Mouse (Mus musculus) kidney, adult 2 months (tissue): ENCODE measurements around the gene Csad. TPM values are rescaled to one million over a fixed set of nuclear protein-coding genes. Genes with fewer than 3 reads are reported as not detected.
"Not testable (repeated sequence)": the region's sequence is repeated elsewhere in the genome, so short reads cannot be mapped to it uniquely, and the experiment has no call there.

Source experiments
- DNase-seq: peaks from one replicate; pipeline ENCODE4 v3.0.0; 2021
- H3K27ac ChIP-seq: fragments of 200-500 bp; 2 replicates; pipeline ENCODE4 v1.5.1; 2012; ENCODE audit warnings: low read depth, low read length, control low read depth, inconsistent platforms; ENCODE audit not compliant: insufficient read depth
- H3K27me3 ChIP-seq: fragments of 200-500 bp; replicated peaks from 2 replicates; pipeline ENCODE4 v1.6.1; 2012; ENCODE audit warnings: mild to moderate bottlenecking, moderate library complexity, low read length, inconsistent platforms; ENCODE audit not compliant: control insufficient read depth, insufficient read depth
- H3K36me3 ChIP-seq: fragments of 200-500 bp; 2 replicates; pipeline ENCODE4 v1.6.1; 2012; ENCODE audit warnings: mild to moderate bottlenecking, moderate library complexity, low read length, inconsistent platforms; ENCODE audit not compliant: control insufficient read depth, insufficient read depth
- H3K4me1 ChIP-seq: fragments of 200-500 bp; 2 replicates; pipeline ENCODE4 v1.6.1; 2011; ENCODE audit warnings: low read length; ENCODE audit not compliant: control insufficient read depth, insufficient read depth
- H3K4me3 ChIP-seq: fragments of 200-500 bp; 2 replicates; pipeline ENCODE4 v1.5.1; 2011; ENCODE audit warnings: mild to moderate bottlenecking, low read depth, low read length, control low read depth; ENCODE audit not compliant: insufficient read depth
- CTCF ChIP-seq: fragments of 200-500 bp; conservative IDR thresholded peaks from 2 replicates; pipeline ENCODE4 v1.5.1; 2011; ENCODE audit warnings: low read depth, mild to moderate bottlenecking, control low read depth, low read length, moderate library complexity, mixed read lengths; ENCODE audit not compliant: insufficient read depth, insufficient read length
- POLR2A ChIP-seq: fragments of 200-500 bp; IDR thresholded peaks from one replicate; pipeline ENCODE4 v1.6.1; 2011; ENCODE audit warnings: low read depth, low read length, control low read depth
- WGBS: fragments of 180-500 bp; shearing (Covaris S2); methylation state at CpG from one replicate; pipeline ENCODE4 v1.1.7; 2018; 5-methylcytosine and 5-hydroxymethylcytosine counted together
- polyA plus RNA-seq: library from polyadenylated mRNA; depleted of rRNA; stranded (reverse); fragments of >200 nt; gene quantifications from 2 replicates; pipeline ENCODE4 v1.2.3, GENCODE M21; 2012

The Csad gene
- polyA plus RNA-seq, 1 experiment, result 216 TPM

- Histone ChIP-seq H3K4me1 (no peaks in the 10 kb centered on the region), H3K36me3 (no peaks in the 10 kb centered on the region), H3K27me3 (no peaks in the 10 kb centered on the region), H3K4me3 (no peak overlapping the region), H3K27ac (no peak overlapping the region)
- TF ChIP-seq POLR2A (no peak), CTCF (no peak)
- WGBS, result 31% methylated on average over 21 of the region's 21 CpGs
- DNase-seq, result peak; percentile 66
Measured at GRCm38 (mm10) chr15:102235371-102236027, 31.0 kb upstream of the Csad start.

DNA sequence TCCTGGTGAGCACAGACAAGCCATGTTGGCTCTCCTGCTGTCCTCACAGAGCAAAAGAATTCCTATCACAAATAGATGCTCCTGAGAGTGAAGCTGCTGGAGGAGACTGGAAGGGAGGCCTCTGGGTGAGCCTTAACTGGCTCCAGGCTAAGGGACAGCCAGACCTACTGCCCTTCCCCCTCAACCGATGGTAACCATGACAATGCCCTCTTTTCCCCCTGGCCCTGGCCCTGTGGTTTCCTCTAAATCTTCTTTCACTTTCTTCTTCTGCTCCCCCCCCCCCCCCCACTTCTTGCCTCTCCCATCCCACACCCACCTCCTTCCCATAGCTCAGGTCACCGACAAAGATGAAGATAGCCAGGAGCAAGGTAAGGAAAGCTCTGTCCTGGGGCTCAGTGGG is 29.4 kb upstream of the Csad start:
- H3K4me3 ChIP-seq, result no peak overlapping the region
- H3K4me1 ChIP-seq, result no peaks in the 10 kb centered on the region
- no peaks in the 10 kb centered on the region for H3K27me3 ChIP-seq
- no peak overlapping the region for H3K27ac ChIP-seq
- peak; percentile 45 for DNase-seq
- no peak for TF ChIP-seq CTCF
- no peak for TF ChIP-seq POLR2A
- H3K36me3 ChIP-seq, result no peaks in the 10 kb centered on the region
- 34% methylated on average over 2 of the region's 2 CpGs for WGBS

DNA sequence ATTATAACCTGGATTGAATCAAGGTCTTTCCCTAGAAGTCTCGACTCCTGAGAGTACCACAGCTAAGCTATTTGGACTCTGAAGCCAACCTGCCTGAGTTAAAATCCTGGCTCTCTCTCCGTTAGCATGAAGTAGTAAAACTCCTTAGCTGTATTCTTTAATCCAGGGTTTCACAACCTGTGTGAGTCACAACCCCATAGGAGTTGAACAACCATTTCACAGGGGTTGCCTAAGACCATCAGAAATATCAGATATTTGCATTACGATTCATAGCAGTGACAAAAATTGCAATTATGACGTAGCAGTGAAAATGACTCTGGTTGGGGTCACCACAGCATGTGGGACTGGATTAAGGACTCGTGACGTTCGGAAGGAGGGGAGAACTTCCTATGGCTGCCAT is 28.2 kb upstream of the Csad start:
- no peak for DNase-seq
- 87% methylated on average over 7 of the region's 7 CpGs for WGBS
- Histone ChIP-seq H3K27ac (no peak overlapping the region), H3K4me3 (no peak overlapping the region), H3K36me3 (no peaks in the 10 kb centered on the region), H3K27me3 (no peaks in the 10 kb centered on the region), H3K4me1 (no peaks in the 10 kb centered on the region)
- no peak for TF ChIP-seq POLR2A
- TF ChIP-seq CTCF, result no peak

GRCm38 (mm10) chr15:102231748-102232147 is 27.2 kb upstream of the Csad start, which contains the start of gene Itgb7:
Itgb7 (minus strand) TSS chr15:102231944.
- DNase-seq, result no peak
- H3K36me3 ChIP-seq, result no peaks in the 10 kb centered on the region
- H3K4me1 ChIP-seq, result no peaks in the 10 kb centered on the region
- H3K27ac ChIP-seq, result no peak within 1 kb of the TSS
- H3K27me3 ChIP-seq, result no peaks in the 10 kb centered on the region
- no peak for TF ChIP-seq POLR2A
- no peak within 1 kb of the TSS for H3K4me3 ChIP-seq
- 39% methylated on average over 6 of the region's 6 CpGs for WGBS

- H3K27me3 ChIP-seq, result no peaks in the 10 kb centered on the region
- no peak overlapping the region for H3K27ac ChIP-seq
- 78% methylated on average over 17 of the region's 17 CpGs for WGBS
- TF ChIP-seq CTCF (no peak), POLR2A (no peak)
- H3K4me3 ChIP-seq, result no peak overlapping the region
- no peak for DNase-seq
- H3K36me3 ChIP-seq, result no peaks in the 10 kb centered on the region
- no peaks in the 10 kb centered on the region for H3K4me1 ChIP-seq
Measured at GRCm38 (mm10) chr15:102230408-102231321, 26.1 kb upstream of the Csad start.

- not testable (repeated sequence) for H3K27me3 ChIP-seq, H3K4me3 ChIP-seq, H3K27ac ChIP-seq, H3K36me3 ChIP-seq, H3K4me1 ChIP-seq, DNase-seq
- WGBS, result 80% methylated on average over 6 of the region's 6 CpGs
Measured at GRCm38 (mm10) chr15:102225619-102226018, 21.1 kb upstream of the Csad start.

DNA sequence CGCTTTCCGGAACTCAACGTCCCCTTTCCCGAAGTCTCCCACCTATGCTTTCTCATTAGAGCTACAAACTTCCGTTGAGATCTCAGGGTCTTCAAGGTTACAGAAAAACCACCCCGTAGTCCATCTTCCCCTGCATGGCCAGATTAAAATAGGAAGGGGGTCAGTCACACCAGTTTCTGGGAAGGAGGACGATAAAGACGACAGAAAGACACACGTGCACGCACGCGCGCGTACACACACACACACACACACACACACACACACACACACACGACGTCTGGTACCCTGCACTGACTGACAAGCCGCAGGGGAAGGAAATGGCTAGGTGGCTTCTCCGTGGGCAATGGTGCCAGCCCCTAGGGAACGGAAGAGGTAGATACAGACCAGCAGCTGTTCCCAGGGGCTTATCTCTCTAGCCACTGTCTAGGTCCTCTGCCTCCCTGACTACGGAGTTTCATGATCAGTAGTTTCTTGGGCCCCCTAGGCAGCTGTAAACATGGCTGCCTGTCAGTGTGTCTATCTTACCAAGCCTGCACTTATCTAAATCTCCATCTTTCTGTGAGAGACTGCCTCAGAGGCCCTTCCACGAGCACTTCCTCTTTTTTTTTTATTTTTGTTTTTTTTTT is 20.6 kb upstream of the Csad start:
- DNase-seq, result peak; percentile 20
- 20% methylated on average over 21 of the region's 21 CpGs for WGBS
- no peak for TF ChIP-seq CTCF
- TF ChIP-seq POLR2A, result no peak
- H3K27ac ChIP-seq, result no peak overlapping the region
- no peaks in the 10 kb centered on the region for H3K36me3 ChIP-seq
- H3K27me3 ChIP-seq, result no peaks in the 10 kb centered on the region
- peaks cover 3% of the 10 kb centered on the region; the same call in 1 of the 2 replicates for H3K4me1 ChIP-seq
- H3K4me3 ChIP-seq, result peak overlapping the region; percentile 38
